Mouse (Mus musculus) stomach, embryonic 16.5 days (tissue): Measurements from ENCODE around the gene Sirt5. TPM values are rescaled to one million over a fixed set of nuclear protein-coding genes. Genes with fewer than 3 reads are reported as not detected.

ENCODE experiments used
- ATAC-seq: fragments of 200-750 bp; cut with Nextera tagmentation; 2 replicates; pipeline ENCODE4 v1.8.0; 2017; ENCODE audit warnings: moderate number of reproducible peaks, moderate TSS enrichment; ENCODE audit not compliant: insufficient read depth, low FRiP score
- H3K27ac ChIP-seq: fragments of 300-500 bp; sonication (generic); 2 replicates; pipeline ENCODE4 v1.5.1; 2014; ENCODE audit warnings: low read length
- H3K27me3 ChIP-seq: fragments of 300-500 bp; sonication (generic); 2 replicates; pipeline ENCODE4 v1.6.1; 2014; ENCODE audit warnings: low read length, control low read depth, mixed read lengths; ENCODE audit not compliant: control insufficient read depth, insufficient read depth
- H3K36me3 ChIP-seq: fragments of 300-500 bp; sonication (generic); 2 replicates; pipeline ENCODE4 v1.6.1; 2014; ENCODE audit warnings: low read length; ENCODE audit not compliant: control insufficient read depth, insufficient read depth
- H3K4me1 ChIP-seq: fragments of 300-500 bp; sonication (generic); 2 replicates; pipeline ENCODE4 v1.6.1; 2014; ENCODE audit warnings: low read length, control low read depth, mixed read lengths; ENCODE audit not compliant: control insufficient read depth, insufficient read depth
- H3K4me2 ChIP-seq: fragments of 300-500 bp; sonication (generic); 2 replicates; pipeline ENCODE4 v1.6.1; 2014; ENCODE audit warnings: low read depth, low read length, mixed read lengths
- H3K4me3 ChIP-seq: fragments of 300-500 bp; sonication (generic); replicated peaks from 2 replicates; pipeline ENCODE4 v1.5.1; 2014; ENCODE audit warnings: mild to moderate bottlenecking, low read length
- H3K9ac ChIP-seq: fragments of 300-500 bp; sonication (generic); 2 replicates; pipeline ENCODE4 v1.6.1; 2014; ENCODE audit warnings: low read length
- H3K9me3 ChIP-seq: fragments of 300-500 bp; sonication (generic); replicated peaks from 2 replicates; pipeline ENCODE4 v1.6.1; 2016; ENCODE audit warnings: low read length, control low read depth; ENCODE audit not compliant: control insufficient read depth
- WGBS: fragments of 180-500 bp; shearing (Covaris S2); extraction: QIAGEN DNeasy Blood & Tissue Kit; methylation state at CpG from one replicate; pipeline ENCODE4 v1.1.7; 2014; 5-methylcytosine and 5-hydroxymethylcytosine counted together
- polyA plus RNA-seq: library from polyadenylated mRNA; unstranded; fragments of >200 nt; fragmentation: Nextera tagmentation; extraction: Ambion mirVana; gene quantifications from 2 replicates; pipeline ENCODE4 v1.2.1, GENCODE M21; 2015

Gene Sirt5
- polyA plus RNA-seq, result 16.2 and 18.5 TPM in 2 replicates

GRCm38 (mm10) chr13:43364985-43365824 is at the start of gene Sirt5:
Sirt5 (plus strand) TSS chr13:43365496.
- Histone ChIP-seq H3K4me3 (peak within 1 kb of the TSS; percentile 72), H3K27me3 (no peaks in the 10 kb centered on the region), H3K4me1 (0 out of 2 replicates have a peak, but pooled peaks cover 6% of the 10 kb centered on the region), H3K9me3 (no peaks in the 10 kb centered on the region), H3K27ac (peak within 1 kb of the TSS; percentile 29; the same call in 1 of the 2 replicates), H3K9ac (peak within 1 kb of the TSS; percentile 82), H3K36me3 (no peaks in the 10 kb centered on the region), H3K4me2 (peak within 1 kb of the TSS; percentile 79)
- 14% methylated on average over 42 of the region's 42 CpGs for WGBS
- ATAC-seq, result peak; percentile 92

GRCm38 (mm10) chr13:43317411-43317810 is 47.9 kb upstream of the Sirt5 start:
- WGBS, result 48% methylated on average over 5 of the region's 5 CpGs
- no peak for ATAC-seq
- Histone ChIP-seq H3K36me3 (no peaks in the 10 kb centered on the region), H3K4me1 (no peaks in the 10 kb centered on the region), H3K9me3 (no peaks in the 10 kb centered on the region), H3K27ac (no peak overlapping the region), H3K4me2 (no peak overlapping the region), H3K9ac (no peak overlapping the region), H3K4me3 (no peak overlapping the region), H3K27me3 (no peaks in the 10 kb centered on the region)

GRCm38 (mm10) chr13:43319396-43319795 is 45.9 kb upstream of the Sirt5 start:
- WGBS, result 69% methylated on average over 3 of the region's 3 CpGs
- H3K27ac ChIP-seq, result no peak overlapping the region
- no peak overlapping the region for H3K9ac ChIP-seq

GRCm38 (mm10) chr13:43321492-43321891 is 43.8 kb upstream of the Sirt5 start:
- H3K4me1 ChIP-seq, result no peaks in the 10 kb centered on the region
- no peak overlapping the region for H3K9ac ChIP-seq
- H3K9me3 ChIP-seq, result no peaks in the 10 kb centered on the region
- H3K27me3 ChIP-seq, result no peaks in the 10 kb centered on the region
- no peak overlapping the region for H3K27ac ChIP-seq
- H3K4me3 ChIP-seq, result no peak overlapping the region
- WGBS, result 71% methylated on average over 2 of the region's 2 CpGs
- no peaks in the 10 kb centered on the region for H3K36me3 ChIP-seq
- no peak overlapping the region for H3K4me2 ChIP-seq
- ATAC-seq, result no peak

More at GRCm38 (mm10) chr13:43319396-43319795, 45.9 kb upstream of the Sirt5 start:
- no peak for ATAC-seq
- Histone ChIP-seq H3K36me3 (no peaks in the 10 kb centered on the region), H3K9me3 (no peaks in the 10 kb centered on the region), H3K27me3 (no peaks in the 10 kb centered on the region), H3K4me3 (no peak overlapping the region), H3K4me2 (no peak overlapping the region), H3K4me1 (no peaks in the 10 kb centered on the region)

GRCm38 (mm10) chr13:43325427-43325826 is 39.9 kb upstream of the Sirt5 start:
- Histone ChIP-seq H3K36me3 (no peaks in the 10 kb centered on the region), H3K9ac (no peak overlapping the region), H3K4me1 (no peaks in the 10 kb centered on the region), H3K27ac (no peak overlapping the region), H3K27me3 (no peaks in the 10 kb centered on the region), H3K4me3 (no peak overlapping the region), H3K4me2 (no peak overlapping the region), H3K9me3 (no peaks in the 10 kb centered on the region)
- no peak for ATAC-seq
- 81% methylated on average over 1 of the region's 1 CpGs for WGBS

- no peak overlapping the region for H3K4me2 ChIP-seq
- WGBS, result 40% methylated on average over 11 of the region's 11 CpGs
- no peak overlapping the region for H3K9ac ChIP-seq
- no peaks in the 10 kb centered on the region for H3K36me3 ChIP-seq
- no peaks in the 10 kb centered on the region for H3K9me3 ChIP-seq
- no peak overlapping the region for H3K4me3 ChIP-seq
- peaks cover 4% of the 10 kb centered on the region; the same call in 1 of the 2 replicates for H3K4me1 ChIP-seq
- H3K27me3 ChIP-seq, result no peaks in the 10 kb centered on the region
- ATAC-seq, result no peak
- H3K27ac ChIP-seq, result no peak overlapping the region
Observed at GRCm38 (mm10) chr13:43331721-43332444, 33.4 kb upstream of the Sirt5 start.

GRCm38 (mm10) chr13:43332591-43332990 is 32.7 kb upstream of the Sirt5 start:
- Histone ChIP-seq H3K36me3 (no peaks in the 10 kb centered on the region), H3K4me2 (no peak overlapping the region), H3K9ac (no peak overlapping the region), H3K9me3 (no peaks in the 10 kb centered on the region), H3K27ac (no peak overlapping the region), H3K27me3 (no peaks in the 10 kb centered on the region), H3K4me1 (peaks cover 8% of the 10 kb centered on the region; the same call in 1 of the 2 replicates), H3K4me3 (no peak overlapping the region)
- 39% methylated on average over 7 of the region's 7 CpGs for WGBS
- no peak for ATAC-seq

GRCm38 (mm10) chr13:43336425-43337221 is 28.7 kb upstream of the Sirt5 start:
- Histone ChIP-seq H3K4me3 (no peak overlapping the region), H3K9me3 (no peaks in the 10 kb centered on the region), H3K4me2 (no peak overlapping the region), H3K27ac (peak overlapping the region; percentile 45), H3K27me3 (no peaks in the 10 kb centered on the region), H3K36me3 (no peaks in the 10 kb centered on the region), H3K9ac (no peak overlapping the region), H3K4me1 (peaks cover 9% of the 10 kb centered on the region; the same call in 1 of the 2 replicates)
- peak; percentile 37 for ATAC-seq
- WGBS, result 36% methylated on average over 12 of the region's 12 CpGs
